Mouse (Mus musculus) cerebellum, adult 11-12 months (tissue): ENCODE data around the gene Nudt15.
"Not testable (repeated sequence)": the region's sequence is repeated elsewhere in the genome, so short reads cannot be mapped to it uniquely, and the experiment has no call there.

Source experiments
- DNase-seq: peaks from one replicate; pipeline ENCODE4 v3.0.0; 2022

Gene Nudt15

DNA sequence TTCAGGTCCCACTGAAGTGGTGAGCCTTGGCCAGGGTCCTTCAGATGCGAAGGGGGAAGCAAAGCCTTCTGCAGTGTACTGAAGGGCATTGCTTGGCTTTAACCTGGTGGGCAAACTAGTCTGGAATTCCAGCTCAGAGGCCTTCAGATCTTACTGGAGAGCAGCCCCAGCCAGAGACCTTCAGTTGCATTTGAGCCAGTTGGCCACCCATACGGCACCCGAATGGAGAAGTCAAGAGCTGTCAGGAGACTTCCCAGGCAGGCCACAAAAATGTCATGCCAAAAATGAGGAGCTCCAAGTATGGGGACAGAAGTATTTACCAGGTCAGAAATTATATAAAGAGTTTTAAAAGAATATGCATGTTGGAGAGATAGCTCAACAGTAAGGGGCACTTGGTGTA is at the start of gene Nudt15:
Nudt15 (minus strand) TSS at position 192 of the 400 bp plus-strand sequence.
- DNase-seq = no peak

DNA sequence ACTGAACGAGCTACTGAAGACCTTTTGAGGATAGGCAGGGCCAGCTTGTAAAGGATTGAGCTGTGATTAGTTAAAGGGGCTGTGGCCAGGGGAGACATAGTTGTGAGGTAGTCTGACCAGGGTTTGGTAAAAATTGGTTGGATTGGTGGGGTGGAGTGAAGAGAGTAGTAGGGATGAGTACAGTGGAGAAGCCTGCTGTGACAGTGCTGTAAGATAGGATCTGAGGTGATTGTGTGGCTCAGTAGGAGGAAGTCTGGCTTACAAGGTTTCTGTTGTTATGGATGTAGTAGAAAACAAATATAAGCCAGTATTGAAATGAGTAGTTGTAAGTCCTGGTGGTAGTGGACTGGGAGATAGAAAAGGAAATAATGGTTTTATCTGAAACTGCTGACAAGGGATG is 44.1 kb upstream of the Nudt15 start:
- DNase-seq = no peak

DNA sequence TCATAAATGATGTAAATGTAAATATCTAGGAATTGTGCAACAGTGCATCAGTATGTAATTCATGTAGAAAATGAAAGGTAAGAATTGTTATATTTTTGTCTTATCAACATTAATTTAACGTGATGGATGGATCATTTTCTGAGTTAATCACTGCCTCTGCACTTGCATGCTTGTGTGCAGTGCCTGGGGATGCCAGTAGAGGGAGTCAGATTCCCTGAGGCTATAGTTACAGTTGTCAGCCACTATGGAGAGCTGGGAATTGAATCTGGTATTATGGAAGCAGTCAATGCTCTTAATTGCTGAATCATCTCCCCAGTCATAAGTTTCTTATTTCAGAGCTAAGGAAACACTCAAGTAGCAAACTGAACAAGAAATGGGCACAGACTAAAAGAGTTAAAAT is 40.0 kb upstream of the Nudt15 start:
- DNase-seq = no peak

DNA sequence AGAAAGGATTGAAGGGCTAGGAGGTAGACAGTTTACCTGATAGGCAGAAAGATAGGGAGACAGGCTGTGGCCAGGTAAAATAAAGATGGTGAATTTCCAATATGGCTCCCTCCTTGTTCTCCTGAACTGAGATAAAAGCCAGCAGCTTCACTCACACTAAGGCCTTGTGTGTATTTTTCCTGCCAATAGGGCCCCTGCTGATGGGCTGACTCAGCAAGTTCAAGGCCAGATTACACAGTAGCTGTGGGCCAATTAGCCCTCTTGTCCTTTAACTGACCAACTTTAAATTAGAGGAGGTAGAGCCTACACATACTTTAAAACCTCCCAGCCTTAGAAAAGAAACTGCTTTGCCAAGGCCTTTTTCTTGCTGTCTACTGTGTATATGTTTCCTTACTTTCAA is 28.3 kb upstream of the Nudt15 start:
- DNase-seq = no peak

DNA sequence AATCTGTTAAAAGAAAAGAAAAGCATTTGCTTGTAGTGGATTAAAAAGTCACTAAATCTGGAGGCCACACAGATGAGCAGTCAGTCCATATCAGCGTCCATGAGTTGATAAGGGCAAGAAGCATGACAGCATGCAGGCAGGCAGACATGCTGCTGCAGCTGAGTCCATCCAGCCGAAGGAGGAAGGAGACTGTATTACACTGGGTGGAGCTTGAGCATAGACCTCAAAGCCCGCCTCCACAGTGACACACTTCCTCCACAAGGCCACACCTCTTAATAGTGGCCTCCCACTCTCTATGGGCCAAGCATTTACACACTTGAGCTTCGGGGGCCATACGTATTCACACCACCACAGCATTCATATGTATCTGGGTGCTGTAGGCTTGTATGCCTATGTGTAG is 26.0 kb upstream of the Nudt15 start:
- no peak for DNase-seq

DNA sequence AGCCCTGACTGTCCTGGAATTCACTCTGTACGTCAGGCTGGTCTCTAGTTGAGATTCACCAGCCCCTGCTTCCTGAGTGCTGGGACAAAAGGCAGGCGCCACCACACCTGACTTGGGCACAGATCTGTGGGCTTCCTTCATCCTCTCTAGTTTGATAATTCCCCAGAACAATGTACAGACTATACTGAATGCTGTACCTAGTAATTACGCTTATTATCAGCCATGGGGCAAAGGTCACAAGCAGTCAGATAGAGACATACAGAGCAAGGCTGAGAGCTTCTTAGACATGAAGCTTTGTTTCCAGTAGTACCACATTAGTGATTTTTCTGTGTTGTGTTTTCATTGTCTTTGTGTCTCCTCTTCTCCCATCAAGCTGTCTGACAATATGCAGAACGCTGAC is 23.1 kb upstream of the Nudt15 start:
- DNase-seq = no peak

DNA sequence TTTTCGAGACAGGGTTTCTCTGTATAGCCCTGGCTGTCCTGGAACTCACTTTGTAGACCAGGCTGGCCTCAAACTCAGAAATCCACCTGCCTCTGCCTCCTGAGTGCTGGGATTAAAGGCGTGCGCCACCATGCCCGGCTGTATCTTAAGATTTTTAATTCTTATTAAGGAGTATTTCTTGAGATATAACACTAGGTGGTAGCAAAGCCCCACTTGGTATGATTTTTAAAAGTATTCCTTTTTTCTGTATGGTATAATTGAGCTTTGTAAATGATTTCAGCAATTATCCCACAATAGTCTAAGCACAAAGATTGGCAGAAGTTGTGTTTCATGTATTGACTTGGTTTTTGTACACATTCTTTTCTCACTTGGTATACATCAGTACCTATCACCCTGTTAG is 21.8 kb upstream of the Nudt15 start:
- DNase-seq = not testable (repeated sequence)

DNA sequence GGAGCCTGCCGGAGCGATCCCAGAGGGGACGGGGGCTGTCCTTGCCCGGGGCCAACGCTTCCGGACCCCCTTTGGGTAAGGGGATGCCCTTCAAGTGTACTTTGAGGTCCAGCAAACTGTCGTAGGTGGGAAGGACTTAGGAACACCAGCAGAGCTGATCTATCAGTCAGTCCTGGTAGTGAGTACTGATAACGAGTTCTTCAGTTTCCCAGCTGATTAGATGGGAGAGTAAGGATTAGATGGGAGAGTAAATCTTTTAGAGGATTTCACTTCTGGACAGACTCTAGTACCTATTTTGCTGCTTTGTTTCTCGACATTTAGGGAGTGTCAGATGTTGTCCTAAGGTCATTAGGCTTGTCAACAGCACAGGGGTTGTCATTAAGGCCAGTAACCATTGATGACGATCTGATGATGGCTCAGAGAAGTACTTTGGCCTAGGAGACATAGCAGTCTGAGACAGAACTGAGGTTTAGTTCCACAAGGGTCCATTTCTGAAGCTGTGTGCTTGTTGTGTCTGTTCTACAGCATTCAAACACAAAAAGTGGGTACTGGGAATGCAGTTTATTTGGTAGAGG is 5.2 kb upstream of the Nudt15 start:
- no peak for DNase-seq

DNA sequence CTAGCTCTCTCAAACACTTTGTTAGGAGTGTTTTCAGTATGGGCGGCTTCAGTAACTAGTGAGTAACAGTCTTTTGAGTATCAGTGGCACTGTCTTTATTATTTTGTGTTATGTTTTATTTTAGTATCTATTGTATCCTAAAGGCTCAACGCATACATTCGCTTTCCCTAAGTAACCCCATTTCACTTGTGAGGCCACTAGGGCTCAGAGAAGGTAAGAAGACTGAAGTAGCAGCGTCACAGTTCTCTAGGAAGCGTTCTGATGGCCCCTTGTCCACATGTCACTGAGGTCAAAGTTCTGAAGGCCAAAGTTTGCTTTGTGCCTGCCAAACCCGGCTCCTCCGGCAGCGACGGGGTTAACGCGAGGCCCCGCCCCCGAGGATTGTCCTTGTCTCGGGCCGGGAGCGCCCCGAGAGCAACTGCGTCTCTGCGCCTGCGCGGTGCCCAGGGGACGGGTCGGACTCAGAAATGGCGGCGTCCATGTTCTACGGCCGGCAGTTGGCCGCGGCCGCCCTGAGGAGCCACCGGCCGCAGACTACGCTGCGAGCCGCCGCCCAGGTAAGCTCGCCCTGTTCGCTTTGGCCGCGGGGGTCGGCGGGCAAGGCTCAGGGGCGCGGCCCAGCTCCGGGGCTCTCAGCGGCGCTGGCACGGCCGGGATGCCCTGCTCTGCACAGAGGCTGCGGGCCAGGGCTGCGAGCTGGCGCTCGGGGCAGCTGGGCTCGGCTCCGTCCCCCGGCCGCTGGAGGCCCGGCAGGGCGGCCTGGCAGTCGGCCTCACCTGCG is 4.5 kb upstream of the Nudt15 start:
- peak; percentile 93 for DNase-seq

DNA sequence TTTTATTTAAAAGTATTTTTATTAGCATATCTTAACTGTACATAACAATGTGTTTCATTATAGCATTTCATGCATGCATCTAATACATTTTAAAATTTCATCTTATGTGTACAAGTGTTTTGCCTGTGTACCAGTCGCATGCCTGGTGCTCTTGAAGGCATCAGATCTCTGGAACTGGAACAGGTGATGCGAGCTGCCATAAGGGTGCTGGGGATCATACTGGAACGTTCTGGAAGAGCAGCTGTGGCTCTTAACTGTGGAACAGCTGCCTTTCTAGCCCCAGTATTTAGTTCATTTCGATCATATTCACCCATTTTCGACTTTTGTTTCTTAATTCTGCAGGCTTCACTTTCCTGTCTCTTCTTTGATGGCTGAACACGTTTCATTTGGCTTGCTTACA is 3.1 kb upstream of the Nudt15 start:
- no peak for DNase-seq

DNA sequence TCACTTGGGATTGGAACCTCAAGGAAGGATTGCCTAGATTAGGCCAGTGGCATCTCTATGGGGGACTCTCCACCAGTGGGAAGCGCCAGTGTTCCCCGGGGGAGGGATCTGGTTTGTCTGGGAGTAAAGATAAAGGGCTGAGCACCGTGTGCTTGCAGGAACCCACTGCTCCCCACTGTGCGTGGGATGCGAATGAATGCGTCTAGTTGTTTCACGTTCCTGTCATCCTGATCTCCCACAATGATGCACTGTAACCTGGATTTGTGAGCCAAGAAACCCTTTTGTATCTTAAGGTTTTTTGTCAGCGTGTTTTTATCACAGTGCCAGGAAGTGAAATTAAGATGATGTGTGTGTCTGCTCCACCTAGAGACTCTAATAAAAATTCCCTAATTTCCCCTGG is 2.7 kb upstream of the Nudt15 start:
- no peak for DNase-seq

DNA sequence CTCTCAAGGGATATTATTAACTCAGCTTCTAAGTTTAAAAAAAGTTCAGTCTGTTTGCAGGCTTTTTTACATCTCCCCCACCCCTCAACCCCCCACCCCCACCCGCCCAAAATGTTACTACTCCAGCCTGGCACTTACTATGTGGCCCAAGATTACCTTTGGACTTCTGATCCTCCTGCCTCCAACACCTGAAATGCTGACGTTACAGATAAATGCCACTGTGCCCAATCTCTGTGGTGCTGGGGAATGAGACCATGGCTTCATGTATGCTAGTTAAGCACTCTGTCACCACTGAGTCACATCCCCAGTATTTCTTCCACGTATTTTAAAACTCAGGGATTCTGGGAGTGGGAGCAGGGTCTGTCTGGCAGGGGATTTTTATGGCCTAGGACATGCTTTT is 2.2 kb upstream of the Nudt15 start:
- DNase-seq = no peak

DNA sequence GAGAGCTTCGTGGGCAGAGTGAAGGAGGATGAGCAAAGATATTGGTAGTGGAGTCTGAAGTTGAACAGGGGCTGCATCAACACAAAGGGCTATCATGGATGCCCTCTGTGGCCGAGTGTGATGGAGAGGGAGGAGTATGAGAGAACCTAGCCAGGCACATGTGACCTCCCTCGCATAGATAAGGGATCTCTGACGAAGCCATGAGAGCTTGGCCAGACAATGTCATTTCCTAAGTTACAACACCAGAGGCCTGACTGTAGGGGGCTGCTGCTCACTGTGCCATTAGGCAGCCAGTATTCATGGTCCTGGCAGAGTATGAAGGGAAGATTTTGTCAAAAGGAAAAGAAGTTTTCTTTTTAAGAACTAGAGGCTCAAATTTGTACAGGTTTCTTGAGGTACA is 1.0 kb downstream of the Nudt15 start:
- DNase-seq = no peak

DNA sequence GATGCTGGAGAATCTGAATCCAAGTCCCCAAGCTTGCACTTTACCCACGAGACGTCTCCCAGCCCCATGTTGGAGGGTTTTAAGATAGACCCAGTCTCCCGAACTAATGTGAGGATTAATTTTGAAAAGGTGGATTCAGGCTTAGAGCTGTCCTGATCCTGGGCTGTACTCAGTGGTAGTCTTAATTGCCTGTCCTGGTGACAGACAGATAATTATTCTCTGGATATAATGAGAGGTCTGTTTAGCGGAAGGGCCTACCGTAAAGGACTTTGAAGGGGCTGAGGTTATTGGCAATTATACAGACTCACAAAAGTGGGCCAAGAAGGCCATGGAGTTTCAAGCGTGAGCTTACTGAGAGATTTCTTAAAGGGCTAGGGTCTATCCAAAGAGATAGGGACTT is 4.3 kb downstream of the Nudt15 start:
- DNase-seq = no peak

DNA sequence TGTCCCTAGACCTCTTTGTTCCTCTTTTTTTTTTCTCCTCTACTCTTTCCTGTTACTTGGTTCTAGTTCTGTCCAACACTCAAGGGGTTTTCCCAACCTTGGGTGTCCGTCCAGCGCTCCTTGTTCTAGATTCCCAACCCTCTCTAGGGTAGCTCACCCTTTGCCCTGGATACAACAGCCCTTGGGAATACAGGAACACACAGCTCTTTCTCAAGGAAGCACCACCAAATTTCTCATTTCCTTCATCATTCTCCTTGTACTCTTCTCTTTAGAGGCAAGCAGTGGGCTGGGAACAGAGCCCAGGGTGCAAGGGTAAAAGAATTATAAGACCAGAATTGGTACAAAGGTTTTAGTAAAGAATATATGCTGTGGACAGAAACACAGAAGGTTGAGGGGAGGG is 12.4 kb downstream of the Nudt15 start:
- no peak for DNase-seq

DNA sequence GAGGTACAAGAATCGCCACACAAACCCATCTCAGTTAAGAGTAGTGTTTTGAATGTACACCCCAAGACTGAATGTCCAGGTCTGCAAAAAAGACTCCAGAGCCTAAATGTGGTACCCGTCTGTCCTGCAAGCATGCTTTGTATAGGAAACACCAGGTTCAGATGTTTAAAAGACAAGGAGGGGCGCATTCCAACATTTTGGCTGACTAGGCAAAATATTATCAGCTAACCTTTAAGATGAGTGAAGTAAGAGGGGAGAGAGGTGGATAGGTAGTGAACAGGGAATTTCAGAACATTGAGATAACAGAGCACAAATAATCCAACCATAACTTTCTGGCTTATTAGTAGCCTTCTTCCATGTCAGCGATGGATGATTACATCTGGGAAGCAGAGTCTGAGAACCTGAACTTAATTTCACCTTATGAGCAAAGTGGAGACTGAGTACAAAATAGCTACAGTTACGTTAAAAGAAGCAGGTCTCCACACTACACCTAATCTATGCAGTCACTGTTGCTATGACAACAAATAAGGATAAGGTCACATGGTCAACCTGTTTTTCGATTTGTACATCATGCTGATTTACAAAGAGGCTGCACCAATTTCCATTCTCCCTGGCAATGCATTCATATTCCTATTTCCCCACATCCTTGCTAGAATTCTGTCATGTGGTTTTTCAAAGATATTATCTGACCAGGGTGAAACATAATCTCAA is 14.1 kb downstream of the Nudt15 start:
- no peak for DNase-seq

DNA sequence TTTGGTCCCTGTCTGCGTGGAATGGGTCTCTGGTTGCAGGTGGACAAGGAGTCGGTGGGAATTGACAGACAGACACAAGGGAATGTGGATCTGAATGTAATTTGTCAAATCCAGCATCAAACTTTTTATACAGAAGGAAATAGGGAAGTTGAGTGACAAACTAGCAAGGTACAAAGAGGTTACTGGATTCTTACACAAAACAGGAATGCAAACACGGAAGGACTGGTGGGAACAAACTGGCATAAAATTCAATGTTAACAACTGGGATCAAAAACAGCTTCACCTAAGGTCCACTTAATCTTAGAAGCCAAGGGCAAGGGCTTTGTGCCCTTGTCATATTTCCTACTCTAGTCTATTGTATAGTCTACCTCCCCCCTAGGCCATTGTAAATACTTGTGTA is 19.4 kb downstream of the Nudt15 start:
- not testable (repeated sequence) for DNase-seq

DNA sequence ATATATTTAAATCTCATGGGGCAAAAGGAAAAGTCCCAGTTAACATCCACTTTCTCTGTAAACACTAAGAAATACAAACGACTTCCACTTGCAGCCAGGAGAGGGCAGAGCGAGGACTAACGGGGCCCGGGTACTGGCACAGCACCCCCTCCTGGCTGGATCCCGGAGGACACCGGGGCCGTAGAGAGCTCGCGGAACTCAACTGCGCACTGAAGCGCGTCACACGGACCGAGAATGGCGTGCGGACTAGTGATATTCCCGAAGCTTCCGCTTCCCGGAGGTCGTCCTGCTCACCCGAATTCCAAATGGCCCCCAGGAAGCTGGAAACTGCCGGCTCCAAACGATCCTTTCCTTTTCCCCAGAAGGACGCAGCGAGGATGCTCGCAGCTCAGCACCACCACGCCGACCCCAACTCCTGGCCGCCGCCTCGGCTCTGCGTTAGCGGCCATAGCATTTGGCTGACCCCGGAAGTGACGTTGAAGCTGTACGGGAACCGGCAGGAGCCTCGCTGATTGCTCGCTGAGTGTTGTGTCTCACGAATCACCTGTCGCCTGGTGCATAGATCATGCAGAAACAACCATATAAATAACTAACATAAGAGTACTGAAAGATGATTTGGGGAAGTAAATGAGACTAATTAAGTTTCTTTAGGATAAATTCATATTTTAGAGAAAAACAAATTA is 23.1 kb downstream of the Nudt15 start, which contains the start of gene Sucla2:
Sucla2 (plus strand) TSS at position 554 of the 683 bp plus-strand sequence.
- peak; percentile 93 for DNase-seq

DNA sequence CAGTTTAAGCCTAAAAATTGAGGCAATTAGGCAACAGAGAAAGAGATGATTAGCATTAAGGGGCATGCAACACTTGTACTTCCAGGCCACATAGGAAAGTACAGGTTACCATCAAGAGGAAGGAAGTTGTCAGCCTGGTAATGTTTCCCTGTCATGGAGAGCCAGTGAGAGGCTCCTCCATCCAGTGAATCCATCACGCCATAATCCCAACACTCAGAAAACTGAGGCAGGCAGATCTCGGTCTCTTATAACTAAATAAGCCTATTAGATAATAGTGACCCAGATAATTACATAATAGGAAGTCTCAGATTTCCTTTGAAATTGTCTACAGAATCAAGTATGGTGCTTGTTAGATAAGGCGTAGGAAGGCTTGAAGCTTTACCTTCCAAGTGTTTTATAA is 23.9 kb downstream of the Nudt15 start:
- no peak for DNase-seq

DNA sequence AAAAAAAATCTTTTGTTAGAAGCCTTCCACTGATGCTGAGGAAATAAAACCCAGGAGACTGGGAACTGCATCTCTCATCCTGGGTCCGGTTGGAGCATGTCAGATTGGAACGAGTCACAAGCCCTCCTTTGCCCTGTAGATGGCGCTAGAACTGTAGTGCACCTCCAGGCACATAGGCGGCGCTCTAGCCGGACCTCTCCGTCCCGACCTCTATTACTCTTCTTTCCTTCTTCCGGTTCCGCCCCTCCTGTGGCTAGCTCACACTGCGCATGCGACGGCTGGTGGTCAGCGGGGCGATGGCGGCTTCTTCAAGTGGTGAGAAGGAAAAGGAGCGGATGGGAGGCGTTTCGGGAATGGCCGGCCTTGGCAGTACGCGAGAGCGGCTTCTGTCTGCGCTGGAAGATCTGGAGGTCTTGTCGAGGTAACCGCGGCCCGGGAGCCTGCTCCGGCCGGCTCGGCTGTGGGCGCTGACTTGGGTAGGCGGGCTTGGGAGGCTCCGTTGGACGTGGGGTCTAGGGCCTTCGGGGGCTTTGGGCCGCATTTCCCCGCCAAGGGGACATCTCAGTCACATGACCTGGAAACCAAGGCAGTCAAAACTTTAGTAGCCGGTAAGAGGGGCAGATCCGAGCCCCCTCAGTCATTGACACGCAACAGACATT is 38.1 kb downstream of the Nudt15 start, which contains the start of gene Med4:
Med4 (plus strand) TSS at position 261 of the 659 bp plus-strand sequence.
- DNase-seq = peak; percentile 94

DNA sequence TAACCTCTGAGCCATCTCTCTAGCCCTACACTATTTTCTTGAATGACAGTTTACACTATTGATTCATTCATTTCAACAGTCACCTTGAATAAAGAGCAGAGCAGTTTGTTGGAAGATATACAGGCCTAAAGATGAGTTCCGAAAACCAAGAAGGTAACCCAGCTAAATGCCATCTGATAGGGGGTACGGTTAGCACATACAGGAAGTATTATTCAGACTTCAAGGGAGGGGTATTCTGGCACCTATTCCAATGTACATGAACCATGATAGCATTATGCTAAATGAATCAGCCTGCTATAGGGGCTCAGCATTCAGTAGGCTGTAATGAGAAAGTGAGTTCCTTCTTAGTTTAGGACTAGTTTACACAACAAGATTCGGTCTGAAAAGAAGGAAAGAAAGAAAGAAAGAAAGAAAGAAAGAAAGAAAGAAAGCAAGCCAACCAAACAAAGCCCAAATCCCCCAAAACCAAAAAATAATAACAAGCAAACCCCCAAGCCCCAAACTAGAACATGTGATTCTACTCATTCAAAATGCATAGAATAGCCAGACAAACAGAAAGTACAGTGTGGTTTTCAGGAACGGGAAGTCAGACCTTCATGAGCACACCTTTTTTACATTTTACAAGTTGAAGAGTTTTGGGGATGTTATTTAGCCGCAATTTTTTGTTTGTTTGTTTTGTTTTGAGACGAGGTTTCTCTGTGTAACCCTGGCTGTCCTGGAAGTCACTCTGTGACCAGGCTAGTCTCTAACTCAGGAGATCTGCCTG is 39.2 kb downstream of the Nudt15 start:
- DNase-seq = no peak
